Mouse (Mus musculus) spleen, adult 18-20 months (tissue): ENCODE results near the gene Acot3.
"Not testable (repeated sequence)": the region's sequence is repeated elsewhere in the genome, so short reads cannot be mapped to it uniquely, and the experiment has no call there.

Source experiments
- DNase-seq, 2 experiments: peaks; one replicate each; pipeline ENCODE4 v3.0.0; 2022; ENCODE audit warnings: mixed read lengths in 2 of 2

Acot3 gene

GRCm38 (mm10) chr12:84044045-84044444, 7.9 kb upstream of the Acot3 start:
- DNase-seq, result no peak

GRCm38 (mm10) chr12:84046906-84047305, 5.0 kb upstream of the Acot3 start:
- DNase-seq, result no peak

- not testable (repeated sequence) for DNase-seq
Observed at GRCm38 (mm10) chr12:84050744-84051143, 1.2 kb upstream of the Acot3 start.

- no peak for DNase-seq
Observed at GRCm38 (mm10) chr12:84052609-84053008, 665 bp downstream of the Acot3 start.

- no peak for DNase-seq
Observed at GRCm38 (mm10) chr12:84053173-84053572, 1.2 kb downstream of the Acot3 start.

GRCm38 (mm10) chr12:84053679-84054391, 1.9 kb downstream of the Acot3 start:
- DNase-seq, result no peak

- DNase-seq, result peak in 1 of 2 experiments; percentile 9
Observed at GRCm38 (mm10) chr12:84060946-84061345, 9.0 kb downstream of the Acot3 start.

- DNase-seq, result no peak
Observed at GRCm38 (mm10) chr12:84062336-84062735, 10.4 kb downstream of the Acot3 start.

GRCm38 (mm10) chr12:84063228-84063627, 11.3 kb downstream of the Acot3 start:
- no peak for DNase-seq

- DNase-seq, result no peak
Observed at GRCm38 (mm10) chr12:84063833-84064232, 11.9 kb downstream of the Acot3 start.

- no peak for DNase-seq
Observed at GRCm38 (mm10) chr12:84064621-84065020, 12.7 kb downstream of the Acot3 start.

- no peak for DNase-seq
Observed at GRCm38 (mm10) chr12:84067752-84068151, 15.8 kb downstream of the Acot3 start.

GRCm38 (mm10) chr12:84068296-84068695, 16.4 kb downstream of the Acot3 start:
- no peak for DNase-seq

- no peak for DNase-seq
Observed at GRCm38 (mm10) chr12:84068986-84069385, 17.0 kb downstream of the Acot3 start, which contains the start of gene Acot5. TSS of gene Acot5 (plus strand) at chr12:84069325.

- DNase-seq, result peak in 1 of 2 experiments; percentile 24
Observed at GRCm38 (mm10) chr12:84069582-84069981, 17.6 kb downstream of the Acot3 start.

- no peak for DNase-seq
Observed at GRCm38 (mm10) chr12:84071696-84072095, 19.8 kb downstream of the Acot3 start.

- no peak for DNase-seq
Observed at GRCm38 (mm10) chr12:84077371-84077990, 25.5 kb downstream of the Acot3 start.

- no peak for DNase-seq
Observed at GRCm38 (mm10) chr12:84083842-84084241, 31.9 kb downstream of the Acot3 start.

- DNase-seq, result no peak
Observed at GRCm38 (mm10) chr12:84084581-84084980, 32.6 kb downstream of the Acot3 start.

GRCm38 (mm10) chr12:84094666-84095065, 42.7 kb downstream of the Acot3 start:
- DNase-seq, result not testable (repeated sequence)

- no peak for DNase-seq
Observed at GRCm38 (mm10) chr12:84099605-84100004, 47.7 kb downstream of the Acot3 start.

GRCm38 (mm10) chr12:84100071-84100470, 48.1 kb downstream of the Acot3 start:
- no peak for DNase-seq

GRCm38 (mm10) chr12:84100604-84101492, 48.9 kb downstream of the Acot3 start, which contains the start of gene Acot6:
TSS of gene Acot6 (plus strand) at chr12:84100654.
- DNase-seq, result peak; percentile 6 to 38
